Mouse (Mus musculus) lung, adult 2 months (tissue): Measurements from ENCODE around the gene Tlk1.

Experiments
- CTCF ChIP-seq: fragments of 200-500 bp; IDR thresholded peaks from 2 replicates; pipeline ENCODE4 v1.5.1; 2011; ENCODE audit warnings: mild to moderate bottlenecking, low read length, control low read depth; ENCODE audit not compliant: insufficient read depth
- POLR2A ChIP-seq: fragments of 200-500 bp; IDR thresholded peaks from 2 replicates; pipeline ENCODE4 v1.6.1; 2011; ENCODE audit warnings: low read depth, mild to moderate bottlenecking, control low read depth, low read length, borderline replicate concordance; ENCODE audit errors: extremely low read depth

- TF ChIP-seq POLR2A (no peak), CTCF (no peak)
Observed at GRCm38 (mm10) chr2:70682324-70682723, 143.2 kb downstream of the Tlk1 start.
